Mouse (Mus musculus) lung, embryonic 14.5 days (tissue): ENCODE results near the gene Itpr2. TPM values are rescaled to one million over a fixed set of nuclear protein-coding genes. Genes with fewer than 3 reads are reported as not detected.

Source experiments
- ATAC-seq: fragments of 200-750 bp; cut with Nextera tagmentation; 2 replicates; pipeline ENCODE4 v1.8.0; 2017; ENCODE audit warnings: mild to moderate bottlenecking, moderate TSS enrichment, moderate library complexity; ENCODE audit not compliant: insufficient read depth
- DNase-seq: peaks from one replicate; pipeline ENCODE4 v3.0.0-alpha.2; 2015
- H3K27ac ChIP-seq: fragments of 300-500 bp; sonication (generic); 2 replicates; pipeline ENCODE4 v1.5.1; 2014; ENCODE audit warnings: low read depth, mild to moderate bottlenecking, moderate library complexity
- H3K27me3 ChIP-seq: fragments of 300-500 bp; sonication (generic); 2 replicates; pipeline ENCODE4 v1.6.1; 2014; ENCODE audit warnings: low read length, control low read depth; ENCODE audit not compliant: insufficient read depth
- H3K36me3 ChIP-seq: fragments of 300-500 bp; sonication (generic); 2 replicates; pipeline ENCODE4 v1.6.1; 2014; ENCODE audit warnings: control low read depth; ENCODE audit not compliant: insufficient read depth
- H3K4me1 ChIP-seq: fragments of 300-500 bp; sonication (generic); 2 replicates; pipeline ENCODE4 v1.6.1; 2014; ENCODE audit warnings: antibody characterized with exemption, control low read depth; ENCODE audit not compliant: insufficient read depth
- H3K4me2 ChIP-seq: fragments of 300-500 bp; sonication (generic); 2 replicates; pipeline ENCODE4 v1.6.1; 2014; ENCODE audit warnings: mild to moderate bottlenecking
- H3K4me3 ChIP-seq: fragments of 300-500 bp; sonication (generic); 2 replicates; pipeline ENCODE4 v1.5.1; 2014; ENCODE audit warnings: low read depth, low read length
- H3K9ac ChIP-seq: fragments of 300-500 bp; sonication (generic); 2 replicates; pipeline ENCODE4 v1.6.1; 2014
- H3K9me3 ChIP-seq: fragments of 300-500 bp; sonication (generic); 2 replicates; pipeline ENCODE4 v1.6.1; 2016; ENCODE audit warnings: low read depth, low read length, control low read depth
- CTCF ChIP-seq: IDR thresholded peaks from 2 replicates; pipeline ENCODE4 v1.5.1; 2016; ENCODE audit warnings: antibody characterized with exemption, low read depth
- WGBS: fragments of 180-500 bp; shearing (Covaris S2); extraction: QIAGEN DNeasy Blood & Tissue Kit; methylation state at CpG from one replicate; pipeline ENCODE4 v1.1.7; 2014; 5-methylcytosine and 5-hydroxymethylcytosine counted together
- polyA plus RNA-seq: library from polyadenylated mRNA; unstranded; fragments of >200 nt; fragmentation: Nextera tagmentation; extraction: Ambion mirVana; gene quantifications from 2 replicates; pipeline ENCODE4 v1.2.1, GENCODE M21; 2014

The Itpr2 gene
- polyA plus RNA-seq, 1 experiment from 2014 or later, result 13.1 TPM

GRCm38 (mm10) chr6:146204470-146204869 lies 297.6 kb downstream of the Itpr2 start:
- DNase-seq (no peak), ATAC-seq (no peak)
- H3K4me3 ChIP-seq, result no peak overlapping the region
- no peaks in the 10 kb centered on the region for H3K4me1 ChIP-seq
- no peaks in the 10 kb centered on the region for H3K36me3 ChIP-seq
- 48% methylated on average over 4 of the region's 4 CpGs for WGBS
- H3K27ac ChIP-seq, result no peak overlapping the region
- H3K9me3 ChIP-seq, result no peaks in the 10 kb centered on the region
- H3K4me2 ChIP-seq, result no peak overlapping the region
- no peaks in the 10 kb centered on the region for H3K27me3 ChIP-seq
- no peak for TF ChIP-seq CTCF
- H3K9ac ChIP-seq, result no peak overlapping the region

GRCm38 (mm10) chr6:146197868-146198379 lies 304.1 kb downstream of the Itpr2 start:
- WGBS, result 86% methylated on average over 7 of the region's 7 CpGs
- Histone ChIP-seq H3K36me3 (no peaks in the 10 kb centered on the region), H3K27me3 (no peaks in the 10 kb centered on the region), H3K27ac (no peak overlapping the region), H3K4me3 (no peak overlapping the region), H3K4me1 (no peaks in the 10 kb centered on the region), H3K9ac (no peak overlapping the region), H3K9me3 (no peaks in the 10 kb centered on the region), H3K4me2 (no peak overlapping the region)
- no peak for TF ChIP-seq CTCF
- no peak for DNase-seq
- no peak for ATAC-seq

DNA sequence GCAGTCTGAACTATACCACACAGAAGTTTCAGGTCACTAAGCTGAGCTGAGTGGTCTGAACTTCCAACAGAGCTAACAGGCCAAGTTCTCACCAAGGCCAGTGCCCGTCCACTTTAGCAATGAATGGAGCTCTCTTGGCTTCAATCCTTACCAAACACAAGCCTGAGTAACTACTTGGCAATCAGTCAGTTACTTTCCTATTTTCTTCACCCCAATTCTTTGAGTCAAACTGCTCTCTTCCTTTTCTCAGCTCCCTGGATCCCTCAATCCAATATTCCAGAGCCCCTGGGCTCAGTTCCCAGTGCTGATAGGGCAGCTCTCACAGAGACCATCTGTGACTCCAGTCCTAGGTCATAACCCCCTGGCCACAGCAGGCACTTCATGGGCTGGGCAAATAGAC lies 305.3 kb downstream of the Itpr2 start:
- no peak overlapping the region for H3K4me3 ChIP-seq
- no peak for TF ChIP-seq CTCF
- no peaks in the 10 kb centered on the region for H3K4me1 ChIP-seq
- ATAC-seq, result no peak
- H3K27ac ChIP-seq, result no peak overlapping the region
- H3K27me3 ChIP-seq, result no peaks in the 10 kb centered on the region
- 75% methylated on average over 1 of the region's 1 CpGs for WGBS
- DNase-seq, result no peak
- no peaks in the 10 kb centered on the region for H3K36me3 ChIP-seq
- no peak overlapping the region for H3K9ac ChIP-seq
- no peaks in the 10 kb centered on the region for H3K9me3 ChIP-seq
- no peak overlapping the region for H3K4me2 ChIP-seq

DNA sequence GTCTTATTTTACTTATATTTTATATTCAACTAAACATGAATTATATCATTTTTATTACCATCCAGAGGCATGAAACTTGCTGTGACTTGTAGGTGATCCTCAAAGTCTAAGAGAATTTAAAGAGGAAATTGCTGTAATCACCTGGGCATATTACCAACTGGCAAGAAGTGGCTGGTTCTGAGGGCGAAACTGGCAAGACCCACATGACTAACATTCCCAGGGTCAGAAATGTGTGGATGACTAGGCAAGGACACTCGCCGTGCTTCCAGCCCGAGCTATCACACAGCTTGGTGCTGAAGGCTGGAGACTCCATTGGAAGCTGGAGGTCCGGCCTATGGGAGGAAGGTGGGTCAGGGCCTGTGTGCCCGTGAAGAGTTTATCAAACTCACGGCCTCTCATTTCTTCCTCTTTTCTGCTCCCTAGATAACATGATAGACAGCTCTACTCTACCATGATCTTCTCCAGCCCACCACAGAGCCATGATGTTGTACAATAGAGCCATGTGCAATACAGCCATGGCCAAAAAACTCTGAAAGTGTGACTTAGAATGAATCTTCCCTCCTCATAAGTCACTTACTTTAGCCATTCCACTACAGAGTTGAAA lies 306.1 kb downstream of the Itpr2 start:
- Histone ChIP-seq H3K27ac (no peak overlapping the region), H3K4me3 (no peak overlapping the region), H3K9me3 (no peaks in the 10 kb centered on the region), H3K9ac (no peak overlapping the region), H3K4me2 (no peak overlapping the region), H3K4me1 (no peaks in the 10 kb centered on the region), H3K27me3 (no peaks in the 10 kb centered on the region), H3K36me3 (no peaks in the 10 kb centered on the region)
- WGBS, result 89% methylated on average over 7 of the region's 7 CpGs
- DNase-seq (no peak), ATAC-seq (no peak)
- no peak for TF ChIP-seq CTCF

DNA sequence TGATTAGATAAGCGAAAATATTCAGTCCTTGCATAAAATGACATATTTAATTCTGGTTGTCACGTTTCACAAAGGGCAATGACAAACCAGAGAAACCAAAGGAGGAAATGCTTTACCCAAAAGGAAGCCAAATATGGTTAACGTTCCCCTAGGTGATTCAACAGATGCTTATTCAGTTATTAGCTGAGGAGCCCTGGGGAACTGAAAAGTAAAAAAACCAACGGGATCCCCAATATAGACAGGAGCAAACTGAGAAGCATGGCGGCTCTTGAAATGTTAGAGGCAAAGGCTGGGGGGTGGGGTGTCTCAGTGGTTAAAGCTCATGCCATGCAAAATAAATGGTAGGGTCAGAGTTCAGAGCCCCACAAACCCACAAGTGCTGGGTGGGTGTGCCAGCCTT lies 310.1 kb downstream of the Itpr2 start:
- TF ChIP-seq CTCF, result no peak
- ATAC-seq (no peak), DNase-seq (no peak)
- no peaks in the 10 kb centered on the region for H3K9me3 ChIP-seq
- no peak overlapping the region for H3K27ac ChIP-seq
- 83% methylated on average over 5 of the region's 5 CpGs for WGBS
- no peaks in the 10 kb centered on the region for H3K27me3 ChIP-seq
- no peaks in the 10 kb centered on the region for H3K4me1 ChIP-seq
- H3K4me3 ChIP-seq, result no peak overlapping the region
- no peaks in the 10 kb centered on the region for H3K36me3 ChIP-seq
- H3K4me2 ChIP-seq, result no peak overlapping the region
- H3K9ac ChIP-seq, result no peak overlapping the region

DNA sequence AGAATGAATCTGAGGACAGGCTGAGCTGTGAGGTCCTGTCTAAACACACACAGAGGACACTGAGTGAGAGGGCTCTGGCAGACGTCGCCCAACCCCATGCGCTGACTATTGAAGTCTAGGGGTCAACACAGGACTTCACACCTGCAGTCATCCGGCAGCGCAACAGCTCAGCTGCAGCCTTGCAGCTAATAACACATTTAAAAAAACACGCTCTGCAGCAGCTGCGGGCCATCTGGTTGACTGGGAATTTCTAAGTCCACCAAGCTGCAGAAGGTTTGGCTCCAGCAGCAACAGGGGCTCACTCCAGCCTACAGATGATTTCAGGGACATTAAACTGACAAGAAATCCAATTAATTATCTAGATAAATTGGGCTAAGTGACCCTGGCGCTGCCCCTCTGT lies 312.0 kb downstream of the Itpr2 start:
- H3K27me3 ChIP-seq, result no peaks in the 10 kb centered on the region
- no peak for TF ChIP-seq CTCF
- H3K27ac ChIP-seq, result no peak overlapping the region
- H3K4me3 ChIP-seq, result no peak overlapping the region
- no peak overlapping the region for H3K9ac ChIP-seq
- no peaks in the 10 kb centered on the region for H3K4me1 ChIP-seq
- no peaks in the 10 kb centered on the region for H3K36me3 ChIP-seq
- DNase-seq, result peak; percentile 76
- H3K4me2 ChIP-seq, result no peak overlapping the region
- WGBS, result 29% methylated on average over 8 of the region's 8 CpGs
- no peaks in the 10 kb centered on the region for H3K9me3 ChIP-seq
- ATAC-seq, result peak; percentile 66; the same call in 1 of the 2 replicates

- Histone ChIP-seq H3K27ac (no peak overlapping the region), H3K4me2 (no peak overlapping the region), H3K27me3 (no peaks in the 10 kb centered on the region), H3K36me3 (no peaks in the 10 kb centered on the region), H3K9me3 (no peaks in the 10 kb centered on the region), H3K4me1 (no peaks in the 10 kb centered on the region), H3K9ac (no peak overlapping the region), H3K4me3 (no peak overlapping the region)
- DNase-seq (no peak), ATAC-seq (no peak)
- WGBS, result 89% methylated on average over 2 of the region's 2 CpGs
- TF ChIP-seq CTCF, result no peak
Observed at GRCm38 (mm10) chr6:146185532-146185931, 316.5 kb downstream of the Itpr2 start.

DNA sequence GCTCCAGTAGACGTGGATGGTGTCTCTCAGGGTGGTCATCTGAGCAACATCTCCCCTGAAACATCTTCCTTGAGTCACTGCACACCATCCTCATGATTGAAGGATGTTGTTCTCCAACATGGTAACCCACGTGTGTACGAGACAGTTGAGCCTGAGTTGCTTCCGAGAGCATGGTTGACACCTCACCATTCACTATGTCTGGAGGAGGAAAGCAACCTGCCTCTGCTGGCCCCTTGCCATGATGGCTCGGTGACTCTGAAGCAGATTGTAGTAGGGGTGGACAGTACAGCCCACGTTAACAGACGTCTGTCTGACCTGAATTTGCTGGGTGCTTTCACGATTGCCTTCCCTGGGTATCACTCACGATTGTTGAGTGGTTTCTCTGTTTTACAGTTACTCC lies 317.3 kb downstream of the Itpr2 start:
- no peak for TF ChIP-seq CTCF
- Histone ChIP-seq H3K27ac (no peak overlapping the region), H3K4me2 (no peak overlapping the region), H3K27me3 (no peaks in the 10 kb centered on the region), H3K4me1 (no peaks in the 10 kb centered on the region), H3K4me3 (no peak overlapping the region), H3K9ac (no peak overlapping the region), H3K36me3 (no peaks in the 10 kb centered on the region), H3K9me3 (no peaks in the 10 kb centered on the region)
- ATAC-seq, result no peak
- no peak for DNase-seq
- WGBS, result 77% methylated on average over 9 of the region's 9 CpGs
